Mouse (Mus musculus) forebrain, postnatal 0 days (tissue): ENCODE data around the gene Sema4f. TPM values are rescaled to one million over a fixed set of nuclear protein-coding genes. Genes with fewer than 3 reads are reported as not detected.

Experiments used
- ATAC-seq: fragments of 200-750 bp; cut with Nextera tagmentation; 2 replicates; pipeline ENCODE4 v1.8.0; 2017; ENCODE audit warnings: mild to moderate bottlenecking, moderate library complexity
- DNase-seq: peaks from one replicate; pipeline ENCODE4 v3.0.0-alpha.2; 2015
- H3K27ac ChIP-seq: fragments of 300-500 bp; sonication (generic); 2 replicates; pipeline ENCODE4 v1.5.1; 2014; ENCODE audit warnings: low read depth, mild to moderate bottlenecking, antibody characterized with exemption, low read length, moderate library complexity, mixed read lengths
- H3K27me3 ChIP-seq: fragments of 300-500 bp; sonication (generic); 2 replicates; pipeline ENCODE4 v1.6.1; 2014; ENCODE audit warnings: mild to moderate bottlenecking, low read length, mixed read lengths; ENCODE audit not compliant: insufficient read depth
- H3K36me3 ChIP-seq: fragments of 300-500 bp; sonication (generic); 2 replicates; pipeline ENCODE4 v1.6.1; 2014; ENCODE audit warnings: mild to moderate bottlenecking, moderate library complexity; ENCODE audit not compliant: insufficient read depth
- H3K4me1 ChIP-seq: fragments of 300-500 bp; sonication (generic); 2 replicates; pipeline ENCODE4 v1.6.1; 2014; ENCODE audit warnings: antibody characterized with exemption; ENCODE audit not compliant: insufficient read depth
- H3K4me2 ChIP-seq: fragments of 300-500 bp; sonication (generic); 2 replicates; pipeline ENCODE4 v1.6.1; 2014; ENCODE audit warnings: low read depth, mild to moderate bottlenecking, moderate library complexity
- H3K4me3 ChIP-seq: fragments of 300-500 bp; sonication (generic); 2 replicates; pipeline ENCODE4 v1.5.1; 2014; ENCODE audit warnings: low read depth, low read length, mixed read lengths
- H3K9ac ChIP-seq: fragments of 300-500 bp; sonication (generic); 2 replicates; pipeline ENCODE4 v1.6.1; 2014; ENCODE audit warnings: mild to moderate bottlenecking
- H3K9me3 ChIP-seq: fragments of 300-500 bp; sonication (generic); 2 replicates; pipeline ENCODE4 v1.6.1; 2016; ENCODE audit warnings: low read length
- CTCF ChIP-seq: sonication (generic); IDR thresholded peaks from 2 replicates; pipeline ENCODE4 v1.5.1; 2016; ENCODE audit warnings: antibody characterized with exemption, control low read depth, low read depth
- WGBS: fragments of 180-500 bp; shearing (Covaris S2); extraction: QIAGEN DNeasy Blood & Tissue Kit; methylation state at CpG from one replicate; pipeline ENCODE4 v1.1.7; 2014; 5-methylcytosine and 5-hydroxymethylcytosine counted together
- polyA plus RNA-seq: library from polyadenylated mRNA; unstranded; fragments of >200 nt; fragmentation: Nextera tagmentation; extraction: Ambion mirVana; gene quantifications from 2 replicates; pipeline ENCODE4 v1.2.1, GENCODE M21; 2015
- total RNA-seq: library from RNA; depleted of rRNA; stranded (reverse); fragments of >200 nt; gene quantifications from 2 replicates; pipeline ENCODE4 v1.2.3, GENCODE M21; 2014

Sema4f gene
- total and polyA plus RNA-seq, 2 experiments from 2014 or later, result 17.4 to 20.6 TPM

- Histone ChIP-seq H3K27ac (no peak overlapping the region), H3K36me3 (no peaks in the 10 kb centered on the region), H3K9ac (no peak overlapping the region), H3K4me3 (no peak overlapping the region), H3K9me3 (no peaks in the 10 kb centered on the region), H3K4me1 (no peaks in the 10 kb centered on the region), H3K4me2 (no peak overlapping the region), H3K27me3 (no peaks in the 10 kb centered on the region)
- DNase-seq (no peak), ATAC-seq (no peak)
- WGBS, result 52% methylated on average over 4 of the region's 4 CpGs
- TF ChIP-seq CTCF, result no peak
Observed at GRCm38 (mm10) chr6:82898745-82899144, 40.8 kb downstream of the Sema4f start.

GRCm38 (mm10) chr6:82898227-82898626 lies 41.3 kb downstream of the Sema4f start:
- Histone ChIP-seq H3K4me3 (no peak overlapping the region), H3K9ac (no peak overlapping the region), H3K36me3 (no peaks in the 10 kb centered on the region), H3K4me2 (no peak overlapping the region), H3K27ac (no peak overlapping the region), H3K27me3 (no peaks in the 10 kb centered on the region), H3K9me3 (no peaks in the 10 kb centered on the region), H3K4me1 (no peaks in the 10 kb centered on the region)
- DNase-seq, result no peak
- TF ChIP-seq CTCF, result no peak
- no peak for ATAC-seq
- 85% methylated on average over 4 of the region's 4 CpGs for WGBS

DNA sequence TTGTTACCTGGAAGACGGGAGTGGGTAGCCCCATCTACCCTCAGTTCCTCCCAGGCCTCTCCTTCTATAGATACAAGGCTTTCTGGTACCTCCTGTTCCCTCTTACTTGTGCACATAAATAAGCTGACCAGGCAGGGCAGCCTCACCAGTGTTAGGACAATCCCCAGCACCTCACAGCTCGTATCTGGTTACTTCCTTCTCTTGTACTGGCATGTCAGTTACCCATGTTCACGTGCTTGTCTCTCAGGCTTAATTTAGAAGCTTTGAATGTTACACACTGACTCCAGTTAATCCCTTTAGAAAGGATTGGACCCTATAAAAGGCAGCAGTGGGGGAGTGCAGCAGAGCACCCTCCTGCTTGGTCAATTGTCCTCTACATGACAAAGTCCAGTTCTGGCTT lies 42.3 kb downstream of the Sema4f start:
- no peak overlapping the region for H3K27ac ChIP-seq
- DNase-seq, result no peak
- H3K36me3 ChIP-seq, result no peaks in the 10 kb centered on the region
- H3K9ac ChIP-seq, result no peak overlapping the region
- H3K4me2 ChIP-seq, result no peak overlapping the region
- 46% methylated on average over 3 of the region's 3 CpGs for WGBS
- no peaks in the 10 kb centered on the region for H3K4me1 ChIP-seq
- H3K4me3 ChIP-seq, result no peak overlapping the region
- no peaks in the 10 kb centered on the region for H3K27me3 ChIP-seq
- ATAC-seq, result no peak
- TF ChIP-seq CTCF, result no peak
- H3K9me3 ChIP-seq, result no peaks in the 10 kb centered on the region

GRCm38 (mm10) chr6:82893415-82893814 lies 46.2 kb downstream of the Sema4f start:
- DNase-seq (no peak), ATAC-seq (no peak)
- Histone ChIP-seq H3K4me3 (no peak overlapping the region), H3K27me3 (no peaks in the 10 kb centered on the region), H3K4me2 (no peak overlapping the region), H3K27ac (no peak overlapping the region), H3K4me1 (no peaks in the 10 kb centered on the region), H3K9ac (no peak overlapping the region), H3K36me3 (no peaks in the 10 kb centered on the region), H3K9me3 (no peaks in the 10 kb centered on the region)
- 73% methylated on average over 3 of the region's 3 CpGs for WGBS
- no peak for TF ChIP-seq CTCF

DNA sequence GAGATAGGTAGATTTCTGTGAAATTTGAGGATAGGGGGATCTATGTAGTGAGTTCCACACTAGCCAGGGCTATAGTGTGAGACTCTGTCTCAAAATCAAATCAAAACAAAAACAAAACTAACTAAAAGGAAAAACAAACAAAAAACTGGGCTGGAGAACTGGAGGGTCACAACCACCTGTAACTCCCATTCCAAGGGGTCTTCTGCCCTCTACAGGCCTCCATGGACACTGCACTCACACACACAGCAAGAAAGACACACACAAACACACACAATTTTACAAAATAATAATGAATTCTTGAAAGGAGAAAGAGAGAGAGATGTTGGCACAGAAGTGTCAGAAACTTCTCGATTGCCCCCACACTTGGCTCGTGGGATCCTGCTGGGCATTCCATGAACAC lies 47.0 kb downstream of the Sema4f start:
- Histone ChIP-seq H3K4me3 (no peak overlapping the region), H3K27me3 (no peaks in the 10 kb centered on the region), H3K9ac (no peak overlapping the region), H3K9me3 (no peaks in the 10 kb centered on the region), H3K27ac (no peak overlapping the region), H3K4me2 (no peak overlapping the region), H3K36me3 (no peaks in the 10 kb centered on the region), H3K4me1 (no peaks in the 10 kb centered on the region)
- DNase-seq, result no peak
- ATAC-seq, result no peak
- 83% methylated on average over 2 of the region's 2 CpGs for WGBS
- peak; percentile 36; the same call in 1 of the 2 replicates for TF ChIP-seq CTCF

GRCm38 (mm10) chr6:82891488-82891887 lies 48.1 kb downstream of the Sema4f start:
- Histone ChIP-seq H3K36me3 (no peaks in the 10 kb centered on the region), H3K27me3 (no peaks in the 10 kb centered on the region), H3K4me1 (no peaks in the 10 kb centered on the region), H3K9ac (no peak overlapping the region), H3K27ac (no peak overlapping the region), H3K4me2 (no peak overlapping the region), H3K4me3 (no peak overlapping the region), H3K9me3 (no peaks in the 10 kb centered on the region)
- DNase-seq (no peak), ATAC-seq (no peak)
- no peak for TF ChIP-seq CTCF
- WGBS, result 71% methylated on average over 6 of the region's 6 CpGs

DNA sequence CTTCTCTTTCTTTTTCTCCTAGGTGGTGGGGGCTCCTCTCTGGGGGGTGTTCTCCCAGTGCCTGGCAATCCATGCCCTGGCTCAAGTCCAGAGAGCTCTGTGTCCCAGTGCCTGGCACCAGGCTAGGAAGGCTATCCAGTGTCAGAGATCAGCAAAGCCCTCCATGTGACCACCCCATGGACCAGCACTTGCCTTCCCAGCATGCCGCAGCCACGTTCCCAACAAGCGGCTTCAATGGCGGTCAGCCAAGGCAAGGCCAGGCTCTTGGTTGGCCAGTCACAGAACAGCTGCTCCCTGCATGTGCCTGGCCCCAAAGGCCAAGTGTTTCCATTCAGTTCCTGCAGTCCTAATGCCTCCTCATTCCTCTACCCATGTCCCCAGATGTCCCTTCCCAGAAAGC lies 53.2 kb downstream of the Sema4f start:
- TF ChIP-seq CTCF, result no peak
- H3K27me3 ChIP-seq, result no peaks in the 10 kb centered on the region
- no peak overlapping the region for H3K9ac ChIP-seq
- no peak overlapping the region for H3K27ac ChIP-seq
- H3K4me1 ChIP-seq, result no peaks in the 10 kb centered on the region
- WGBS, result 72% methylated on average over 4 of the region's 4 CpGs
- H3K4me3 ChIP-seq, result no peak overlapping the region
- no peak for ATAC-seq
- no peak for DNase-seq
- no peaks in the 10 kb centered on the region for H3K9me3 ChIP-seq
- no peaks in the 10 kb centered on the region for H3K36me3 ChIP-seq
- H3K4me2 ChIP-seq, result no peak overlapping the region

- TF ChIP-seq CTCF, result no peak
- Histone ChIP-seq H3K4me3 (no peak overlapping the region), H3K9me3 (no peaks in the 10 kb centered on the region), H3K27me3 (no peaks in the 10 kb centered on the region), H3K4me2 (no peak overlapping the region), H3K9ac (no peak overlapping the region), H3K4me1 (no peaks in the 10 kb centered on the region), H3K36me3 (no peaks in the 10 kb centered on the region), H3K27ac (no peak overlapping the region)
- 86% methylated on average over 4 of the region's 4 CpGs for WGBS
- ATAC-seq (no peak), DNase-seq (no peak)
Observed at GRCm38 (mm10) chr6:82885909-82886308, 53.7 kb downstream of the Sema4f start.
